Mouse (Mus musculus) CD4-positive helper T cell, adult 2 months (primary cell): ENCODE results near the gene Tmem260.
A peak's percentile ranks its signal among the peaks of the same experiment; 100 is the strongest.

Source experiments
- DNase-seq: peaks from one replicate; pipeline ENCODE4 v3.0.0-alpha.2; 2012; ENCODE audit warnings: low read depth, missing footprints, low spot score

Gene Tmem260

DNA sequence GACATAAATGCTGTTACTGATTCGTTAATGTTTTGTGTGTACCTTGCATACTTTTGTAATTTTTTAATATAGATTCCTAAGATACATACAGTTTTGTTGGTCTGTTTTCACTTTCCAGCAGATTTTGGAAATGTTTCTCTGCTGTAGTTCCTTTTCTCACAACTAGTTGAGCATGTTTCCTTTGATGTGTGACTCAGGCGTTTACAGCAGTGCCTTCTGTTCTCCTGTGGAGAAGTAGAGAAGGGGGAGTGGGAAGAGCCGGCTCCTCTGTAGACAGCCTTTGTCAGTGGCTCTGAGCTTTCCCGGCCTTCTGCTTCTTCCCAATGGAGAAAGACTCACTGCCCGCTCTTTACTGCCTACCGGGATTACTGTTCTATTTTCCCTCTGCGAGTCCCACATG is 35.7 kb downstream of the Tmem260 start:
- DNase-seq = no peak

DNA sequence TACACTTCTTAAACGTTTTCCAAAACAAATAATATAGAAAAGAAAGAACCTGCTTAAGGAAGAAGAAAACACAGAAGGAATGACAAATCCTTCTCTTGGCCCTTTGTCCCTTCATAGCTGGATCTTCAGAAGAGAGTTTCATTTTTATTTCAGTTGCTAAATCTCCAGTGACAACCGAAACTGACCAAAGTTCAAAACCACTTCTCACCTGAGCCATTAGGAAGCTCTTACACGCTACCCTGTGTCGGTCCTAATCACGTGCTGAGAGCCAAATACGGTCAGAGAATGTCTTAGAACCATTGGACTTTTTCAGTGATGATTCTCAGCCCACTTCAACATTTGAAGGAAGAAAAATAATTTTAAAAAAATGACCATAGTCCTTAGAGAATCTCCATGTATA is 36.8 kb downstream of the Tmem260 start:
- DNase-seq = no peak

DNA sequence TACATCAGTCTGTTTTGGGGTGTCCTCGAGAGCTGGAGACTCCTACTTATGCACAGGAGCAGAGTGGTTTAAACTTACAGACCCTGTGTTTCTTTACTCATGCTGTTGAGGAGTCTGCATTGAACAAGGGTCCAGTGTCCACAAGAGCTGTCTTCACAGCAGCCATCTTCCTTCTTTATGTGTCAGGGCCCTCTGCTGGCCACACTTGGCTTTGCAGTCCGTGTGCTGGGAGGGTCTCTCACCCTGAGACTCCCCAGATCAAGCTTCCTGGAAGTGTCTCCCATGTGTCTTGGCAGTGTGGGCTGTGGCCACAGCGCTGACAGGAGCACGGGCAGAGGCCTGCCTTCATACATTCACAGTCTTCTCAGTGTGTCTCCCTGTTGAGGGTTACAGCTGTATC is 48.0 kb downstream of the Tmem260 start:
- peak; percentile 45 for DNase-seq

DNA sequence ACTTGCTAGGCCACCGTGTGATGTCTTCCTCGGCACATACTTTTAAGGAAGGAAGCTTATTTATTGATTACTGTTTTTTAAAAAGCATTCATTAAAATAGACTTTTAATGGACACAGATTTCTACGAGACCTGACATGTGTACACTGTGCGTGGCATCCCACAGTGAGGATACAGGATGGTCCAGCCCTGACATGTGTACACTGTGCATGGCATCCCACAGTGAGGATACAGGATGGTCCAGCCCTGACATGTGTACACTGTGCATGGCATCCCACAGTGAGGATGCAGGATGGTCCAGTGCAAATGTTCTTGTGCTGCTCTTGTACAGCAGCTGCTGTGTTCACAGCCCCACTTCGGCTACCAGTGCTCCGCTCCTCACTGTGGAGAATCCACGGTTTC is 56.6 kb downstream of the Tmem260 start:
- no peak for DNase-seq

DNA sequence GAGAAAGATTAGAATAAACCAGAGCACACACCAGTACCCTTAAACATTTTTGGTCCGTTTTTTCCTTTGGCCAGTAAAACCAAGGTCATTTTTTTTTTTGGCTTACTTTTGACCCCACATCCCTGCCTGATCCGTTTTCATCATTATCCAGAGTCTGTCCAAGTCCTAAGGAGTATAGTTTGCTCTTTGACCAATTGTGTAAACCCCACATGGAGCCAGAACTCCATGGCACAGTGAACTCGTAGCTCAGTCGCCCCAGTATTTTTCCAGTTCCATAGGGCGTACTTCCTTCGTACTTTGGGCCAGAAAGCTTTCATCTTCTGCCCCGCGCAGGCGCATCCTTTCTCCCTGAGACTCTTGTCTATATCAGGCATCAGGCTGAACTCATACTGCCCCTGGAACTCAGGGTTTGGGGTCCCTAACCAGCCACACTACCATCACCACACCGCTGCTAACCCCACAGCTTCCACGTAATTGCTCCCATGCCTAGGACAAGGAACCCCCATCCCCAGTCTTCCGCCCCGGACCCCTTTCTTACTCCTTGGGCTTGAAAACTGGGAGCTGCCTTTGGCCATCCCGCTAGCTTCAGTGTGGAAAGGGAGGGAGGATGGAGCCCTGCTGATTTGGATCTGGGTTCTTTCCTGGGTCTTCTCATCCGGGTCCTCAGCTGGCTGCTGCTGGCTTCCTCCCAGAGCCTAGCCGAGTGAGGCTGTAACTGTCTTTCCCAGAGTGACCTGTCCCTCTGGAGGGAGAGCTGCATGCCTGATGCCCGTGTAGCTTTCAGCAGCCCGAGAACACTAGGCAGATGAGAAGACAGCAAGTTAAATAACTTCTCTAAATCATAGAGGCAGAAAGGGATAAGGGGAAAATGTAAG is 58.0 kb downstream of the Tmem260 start:
- no peak for DNase-seq

DNA sequence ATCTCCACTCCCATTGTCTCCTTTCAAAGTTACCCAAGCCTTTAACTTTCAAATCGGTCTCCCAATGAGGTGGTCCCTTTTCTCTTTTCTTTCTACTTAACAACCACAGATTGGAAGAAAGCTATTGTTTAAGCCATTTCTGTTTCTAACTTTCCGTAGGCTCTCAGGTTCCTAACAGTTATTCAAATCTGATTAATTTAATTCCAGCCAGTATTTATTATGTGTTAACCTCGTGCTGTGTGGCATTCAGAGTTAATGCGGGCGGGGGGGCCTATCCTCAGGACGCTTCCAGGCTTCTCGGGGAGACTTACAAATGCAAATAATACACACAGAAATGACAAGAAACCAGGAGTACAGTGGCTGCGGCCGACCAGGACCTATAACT is 58.6 kb downstream of the Tmem260 start:
- DNase-seq = no peak

DNA sequence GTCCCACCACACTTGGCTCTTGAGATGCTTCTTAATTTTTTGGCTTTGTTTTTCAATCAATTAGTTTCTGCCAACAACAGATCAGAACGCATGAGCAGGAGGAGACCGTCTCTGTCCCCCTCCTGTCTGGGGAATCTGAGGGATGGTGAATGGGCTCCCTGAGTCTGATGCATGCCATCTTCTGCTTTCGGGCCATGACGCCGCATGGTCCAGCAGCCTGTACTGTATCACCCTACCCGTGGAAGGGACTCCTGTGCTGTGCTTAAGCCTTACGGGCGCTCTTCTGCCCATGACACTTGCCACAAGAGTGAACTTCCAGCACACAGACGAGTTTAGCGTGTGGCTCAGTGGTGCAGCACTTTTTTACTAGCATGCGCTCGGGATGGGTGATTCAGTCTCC is 59.7 kb downstream of the Tmem260 start:
- DNase-seq = no peak

DNA sequence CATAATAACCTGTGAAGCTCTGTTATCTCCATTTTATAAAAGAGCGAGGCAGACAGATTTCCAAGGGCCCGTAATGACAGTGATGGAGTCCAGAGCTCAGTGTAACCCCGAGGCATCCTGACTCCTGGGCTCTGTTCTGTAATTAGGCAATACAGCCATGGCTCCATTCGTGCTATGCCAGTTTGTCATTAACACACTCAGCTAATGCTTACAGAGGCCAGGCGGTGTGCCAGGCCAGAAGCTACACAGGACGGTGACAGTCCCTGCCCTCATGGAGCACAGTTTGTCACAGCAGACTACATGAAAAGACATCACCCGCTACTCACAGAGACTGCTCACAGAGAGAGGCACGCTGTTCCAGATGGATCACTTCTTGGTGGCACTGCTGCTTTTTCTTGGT is 61.5 kb downstream of the Tmem260 start:
- no peak for DNase-seq

DNA sequence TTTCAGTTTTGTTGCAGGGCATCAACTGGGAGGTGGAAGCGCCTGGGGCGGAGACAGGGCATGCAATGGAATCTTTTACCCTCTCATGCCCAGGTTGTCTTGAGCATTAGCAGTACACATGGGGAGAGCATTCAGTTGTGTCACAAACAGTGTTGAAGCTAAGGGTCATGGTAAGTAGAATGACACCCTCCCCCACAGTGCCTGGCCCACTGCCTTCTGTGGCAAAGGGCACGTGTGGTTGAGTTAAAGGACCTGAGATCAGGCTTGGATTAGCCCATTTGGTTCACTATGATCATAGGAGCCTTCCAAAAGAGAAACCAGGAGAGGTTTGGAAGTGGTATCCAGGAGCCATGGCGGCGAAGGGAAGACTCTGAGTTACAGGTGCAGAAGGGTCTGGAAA is 63.2 kb downstream of the Tmem260 start:
- DNase-seq = no peak

DNA sequence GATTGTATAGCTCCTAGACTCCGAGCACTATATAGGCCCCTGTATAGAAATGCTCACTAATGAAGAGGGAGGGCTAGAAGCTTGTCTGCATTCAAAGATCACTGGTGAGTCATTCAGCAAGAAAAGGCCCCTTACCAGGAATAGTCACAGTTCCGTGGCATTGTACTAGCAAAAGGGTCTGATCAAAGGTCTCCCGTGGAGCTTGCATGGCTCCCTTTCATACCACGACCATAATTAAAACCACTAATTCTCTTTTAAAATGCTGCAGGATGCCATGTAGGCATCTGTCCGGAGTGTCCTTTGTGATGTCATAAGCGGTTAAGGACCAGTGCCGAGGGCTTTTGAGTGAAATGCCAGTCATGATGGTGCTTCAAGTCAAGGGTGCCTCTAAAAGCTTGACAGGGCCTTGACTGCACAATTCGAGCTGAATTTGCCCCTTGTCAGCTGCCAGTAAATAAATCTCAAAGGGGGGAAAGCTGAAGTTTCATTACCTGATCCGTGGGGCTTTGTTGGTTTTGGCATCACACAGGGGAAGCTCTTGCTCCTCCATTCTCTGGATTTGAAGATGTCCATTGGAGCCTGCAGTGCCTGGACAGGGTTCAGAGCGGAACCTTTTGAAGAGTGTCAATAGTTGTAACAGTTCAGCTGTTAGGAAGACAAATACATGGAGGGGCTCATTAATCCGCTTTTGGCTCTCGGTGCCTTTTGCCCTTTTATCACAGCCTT is 67.3 kb downstream of the Tmem260 start:
- no peak for DNase-seq

DNA sequence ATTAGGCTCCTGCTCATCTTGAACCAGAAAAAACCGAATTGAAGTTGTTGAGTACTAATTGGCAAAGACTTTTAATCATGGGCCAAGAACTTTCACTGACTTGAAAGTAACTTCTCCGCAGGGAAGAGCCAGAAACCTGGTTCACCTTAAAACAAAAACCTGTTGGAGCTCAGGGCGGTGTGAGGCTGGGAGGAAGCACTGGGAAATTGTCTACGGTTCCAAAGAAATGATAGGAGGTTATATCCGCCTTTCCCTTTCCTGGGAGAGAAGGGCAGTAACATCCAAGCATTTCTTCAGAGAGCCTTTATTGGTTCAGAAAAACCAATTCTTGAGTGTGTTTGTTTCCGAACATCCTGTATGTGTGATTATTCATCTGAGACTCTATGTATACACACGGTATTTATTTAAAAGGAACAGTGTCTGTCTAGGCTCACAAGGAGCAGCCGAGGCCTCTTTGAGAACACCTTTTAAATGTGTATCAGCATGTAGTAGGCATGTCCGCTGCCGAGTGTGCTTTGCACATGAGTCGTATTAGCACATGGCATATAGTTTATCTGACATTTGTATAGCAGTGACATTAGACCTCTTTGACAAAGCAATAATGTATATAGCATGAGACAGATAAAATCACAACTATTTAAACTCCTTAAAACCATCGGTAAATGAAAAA is 68.0 kb downstream of the Tmem260 start:
- DNase-seq = no peak

DNA sequence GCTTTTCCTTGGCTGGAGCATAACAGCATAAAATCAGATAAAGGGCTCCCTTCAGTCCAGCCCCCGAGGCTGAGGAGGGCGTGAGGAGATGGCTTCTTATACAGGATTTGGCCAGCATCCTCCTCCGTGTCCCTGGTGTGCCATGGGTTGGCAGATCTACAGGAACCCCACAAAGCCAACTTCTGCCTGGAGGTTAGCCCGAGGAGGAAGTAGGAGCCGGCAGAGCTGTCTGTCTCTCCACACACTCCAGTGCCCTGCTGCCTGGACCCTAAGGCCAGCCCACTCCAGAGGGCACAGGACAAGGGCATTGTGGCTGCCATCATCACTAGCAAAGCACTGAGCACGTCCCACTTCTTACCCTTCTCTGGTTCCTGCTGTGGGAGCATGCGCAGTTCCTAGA is 68.7 kb downstream of the Tmem260 start:
- DNase-seq = no peak

DNA sequence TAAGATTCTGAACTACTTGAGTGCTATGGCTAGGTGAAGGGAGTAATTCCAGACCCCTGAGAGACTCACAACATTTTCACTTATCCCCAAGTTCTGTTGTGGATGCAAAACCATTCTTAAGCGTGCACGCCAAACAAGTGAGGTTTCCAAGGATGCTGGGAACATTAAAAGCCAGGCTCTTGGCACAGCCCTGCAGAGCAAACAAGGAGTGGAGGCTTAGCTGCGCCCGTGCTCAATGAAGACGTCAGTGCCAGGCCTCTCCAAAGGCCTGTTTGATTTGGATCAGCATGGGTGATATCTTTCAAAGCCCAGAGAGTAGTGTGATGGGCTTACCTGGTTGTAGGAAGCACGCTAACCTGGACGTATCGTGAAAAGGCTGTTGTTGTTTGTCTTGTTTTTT is 69.6 kb downstream of the Tmem260 start:
- no peak for DNase-seq

DNA sequence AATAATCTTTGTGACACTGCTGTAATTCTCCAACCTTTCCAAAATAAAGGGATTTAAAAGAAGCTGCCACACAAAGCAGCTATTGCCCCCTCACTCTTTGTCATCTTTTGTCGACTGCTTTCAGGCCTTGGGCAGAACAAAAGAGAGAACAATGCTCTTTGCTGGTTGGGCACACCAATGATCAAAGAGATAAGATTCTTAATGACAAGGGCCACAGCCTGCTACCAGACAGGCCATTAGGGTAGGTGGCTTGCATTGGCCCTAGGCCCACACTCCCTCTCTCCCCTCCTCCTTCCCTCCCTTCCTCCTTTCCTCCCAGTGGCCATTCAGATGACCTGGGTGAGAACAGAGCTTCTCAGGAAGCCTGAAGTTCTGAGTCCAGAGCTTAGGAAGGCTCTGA is 77.4 kb downstream of the Tmem260 start:
- DNase-seq = no peak

DNA sequence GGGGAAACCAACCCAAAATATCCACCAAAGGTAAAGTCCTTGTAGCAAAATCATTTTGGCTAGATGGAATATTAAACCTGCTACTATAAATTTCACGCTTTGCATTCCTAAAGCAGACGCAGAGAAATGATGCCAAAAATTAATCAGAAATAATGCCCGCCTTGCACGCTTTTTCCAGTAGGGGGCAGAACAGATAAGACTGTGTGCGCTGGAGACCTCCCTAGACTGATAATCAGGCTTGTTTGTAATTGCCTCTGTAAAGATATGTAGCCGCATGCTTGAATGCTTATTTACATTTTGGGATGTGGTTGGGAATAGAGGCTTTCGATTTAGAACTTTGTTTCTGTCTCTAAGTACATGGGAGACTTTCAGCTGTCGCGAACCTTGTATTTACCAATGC is 78.2 kb downstream of the Tmem260 start:
- peak; percentile 6 for DNase-seq

DNA sequence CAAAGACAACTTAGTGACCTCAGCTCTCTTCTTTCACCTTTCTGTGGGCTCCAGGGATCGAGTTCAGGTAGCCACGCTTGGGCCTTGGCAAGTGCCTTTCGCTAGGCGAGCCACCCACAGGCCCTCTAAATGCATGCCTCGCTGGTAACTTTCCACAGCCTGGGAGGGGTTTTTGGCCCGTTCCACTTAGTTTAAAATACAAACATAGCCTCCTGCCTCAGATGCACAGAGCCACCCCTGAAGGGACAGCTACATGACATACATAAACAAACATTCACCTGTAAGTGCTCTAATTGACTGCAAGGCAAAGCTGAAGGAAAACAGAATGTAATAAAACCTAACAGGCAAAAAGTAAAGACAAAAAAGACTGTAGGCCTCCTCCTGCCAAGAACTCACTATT is 79.1 kb downstream of the Tmem260 start:
- no peak for DNase-seq

DNA sequence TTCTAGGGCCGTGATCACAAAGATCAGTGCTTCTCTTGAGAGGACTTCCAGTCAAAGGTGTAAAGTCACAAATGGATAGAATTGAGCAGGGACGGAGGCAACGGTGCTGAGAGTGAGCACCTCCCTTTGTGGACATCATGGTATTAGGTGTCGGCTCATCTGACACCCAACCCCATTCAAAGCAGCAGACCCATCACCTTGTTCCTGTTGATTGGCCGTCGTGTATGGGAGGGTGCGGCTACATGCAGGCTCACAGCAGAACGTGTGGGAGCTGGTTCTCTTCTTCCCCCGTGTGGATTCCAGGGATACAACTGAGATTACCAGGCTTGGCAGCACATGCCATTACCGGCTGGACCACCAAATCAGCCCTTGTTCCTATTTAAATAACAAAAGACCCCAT is 84.7 kb downstream of the Tmem260 start:
- no peak for DNase-seq

DNA sequence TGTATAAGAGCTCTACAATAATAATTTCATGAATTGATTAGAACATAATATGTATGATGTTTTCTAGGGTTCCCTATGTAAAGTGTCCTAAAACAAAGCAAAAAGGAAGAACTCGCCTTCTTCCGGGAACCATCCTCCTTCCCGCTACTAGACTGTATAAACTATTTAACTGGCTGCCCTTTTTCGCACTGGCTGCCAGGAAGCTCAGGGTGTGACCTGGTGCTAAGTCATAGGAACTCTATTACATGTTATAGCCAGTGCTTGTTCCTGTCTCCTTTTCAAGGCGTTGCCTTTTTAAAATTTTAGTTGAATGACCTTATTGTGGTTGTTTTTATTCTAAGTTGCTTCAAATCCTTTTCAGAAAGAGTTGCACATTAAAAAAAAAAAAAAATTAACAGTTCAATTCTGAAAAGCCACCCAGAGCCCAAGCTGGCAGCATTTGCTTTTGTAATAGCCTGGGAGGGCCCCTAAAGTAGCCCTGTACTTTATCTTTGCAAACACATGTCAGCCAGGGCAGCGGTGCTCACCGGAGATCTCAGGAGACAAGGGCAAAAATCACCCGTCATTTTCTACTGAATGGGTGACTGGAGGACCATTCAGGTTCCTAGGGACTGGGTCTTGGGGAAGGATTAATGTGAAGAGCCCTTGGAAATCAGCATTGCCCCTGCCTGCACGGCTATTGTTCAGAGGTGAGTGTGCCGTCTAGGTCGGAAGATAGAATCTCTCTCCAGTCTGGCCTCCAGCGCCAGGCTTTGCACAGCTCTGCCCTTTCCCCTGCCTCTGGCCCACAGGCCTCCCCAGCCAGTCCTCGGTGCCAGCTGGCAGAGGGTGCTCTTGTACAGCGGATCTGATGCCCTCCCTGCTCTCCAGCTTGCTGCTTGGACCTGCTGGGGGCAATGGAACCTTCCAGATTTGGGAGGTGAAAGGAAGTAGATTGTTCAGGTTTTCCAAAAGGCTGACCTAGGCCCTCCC is 92.2 kb downstream of the Tmem260 start:
- no peak for DNase-seq

DNA sequence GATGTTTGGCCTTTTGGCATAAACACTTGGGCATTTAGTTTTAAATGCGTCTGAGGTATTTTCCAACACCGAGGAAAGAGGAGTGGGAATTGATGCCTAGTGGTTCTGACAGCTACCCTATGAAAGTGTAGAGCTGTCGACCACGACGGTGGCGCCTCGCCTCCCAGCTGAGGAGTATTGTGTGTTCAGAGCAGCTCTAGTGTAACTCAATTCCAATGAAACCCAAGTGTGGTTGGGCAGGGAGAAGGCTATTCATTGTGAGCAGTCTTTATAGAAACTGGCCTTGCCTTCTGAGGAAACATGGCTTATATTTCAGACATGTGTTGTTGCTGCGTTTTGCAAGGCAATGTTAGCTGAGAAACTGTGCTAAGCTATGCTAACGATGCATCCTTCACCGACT is 99.2 kb downstream of the Tmem260 start:
- DNase-seq = no peak

DNA sequence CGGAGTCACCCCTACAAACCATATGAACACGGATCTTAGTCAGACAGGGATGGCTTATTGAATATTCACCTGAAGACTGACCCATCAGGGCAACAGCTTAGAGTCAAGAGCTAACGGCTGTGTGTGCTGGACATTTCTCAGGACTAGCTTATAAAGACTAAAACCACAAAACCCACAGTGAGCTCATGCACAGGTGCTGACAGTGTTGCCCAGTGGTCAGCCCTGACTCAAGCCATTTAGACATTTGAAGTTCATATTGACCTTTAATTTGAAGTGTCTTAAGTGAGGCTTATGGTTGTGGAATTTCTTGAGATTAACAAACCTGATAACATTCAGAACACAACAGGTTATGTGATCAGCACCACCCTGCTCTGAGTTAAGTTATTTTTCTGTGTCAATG is 100.1 kb downstream of the Tmem260 start:
- no peak for DNase-seq

DNA sequence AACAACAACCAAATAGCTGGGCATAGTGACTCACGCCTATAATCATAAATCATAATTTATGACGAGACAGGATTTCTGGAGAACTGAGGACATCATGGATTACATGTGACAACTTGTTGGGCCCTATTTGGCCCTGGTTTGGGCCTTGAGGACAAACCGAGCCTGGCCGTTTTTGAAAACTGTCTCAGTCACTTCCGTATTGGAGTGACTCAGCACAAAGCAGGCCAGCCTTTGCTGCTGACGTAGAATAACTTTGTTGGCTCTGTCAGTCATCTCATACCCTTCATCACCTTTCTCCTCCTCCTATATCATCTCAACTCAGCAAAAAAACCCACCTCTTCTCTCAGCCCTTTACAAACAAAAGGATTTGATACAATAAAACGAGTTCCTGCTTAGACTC is 103.8 kb downstream of the Tmem260 start:
- DNase-seq = no peak

DNA sequence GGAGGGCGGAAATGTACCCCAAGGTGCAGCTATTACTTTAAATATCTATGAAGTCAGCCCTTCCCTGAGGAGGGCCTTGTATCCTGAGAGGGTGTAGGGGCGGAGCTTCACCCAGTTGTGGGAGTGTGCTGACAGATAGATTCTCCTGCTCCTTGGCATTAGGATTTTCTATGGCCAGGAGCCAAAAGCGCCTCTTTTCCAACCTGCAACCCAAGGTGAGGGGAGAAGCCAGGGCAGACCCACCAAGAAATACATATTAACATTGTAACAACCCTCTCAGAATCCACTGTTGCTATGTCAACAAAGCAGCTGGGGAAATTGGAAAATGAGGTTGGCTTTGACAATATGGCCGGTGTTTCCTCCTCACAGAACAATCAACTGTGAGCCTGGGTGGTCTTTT is 107.3 kb downstream of the Tmem260 start:
- no peak for DNase-seq
